Mouse (Mus musculus) CD8-positive naive resting alpha-beta T cell, adult 2 months (primary cell): Measurements from ENCODE around the gene Cog2.
A peak's percentile ranks its signal among the peaks of the same experiment; 100 is the strongest.

Source experiments
- DNase-seq, 2 experiments: peaks; one replicate each; pipeline ENCODE4 v3.0.0; 2022; ENCODE audit warnings: low read depth in 2 of 2, low spot score in 2 of 2

Cog2 gene

GRCm38 (mm10) chr8:124569100-124569499, 48.5 kb downstream of the Cog2 start:
- no peak for DNase-seq

- DNase-seq: no peak
Measured at GRCm38 (mm10) chr8:124569593-124569992, 49.0 kb downstream of the Cog2 start, which contains the start of gene Agt. Agt (minus strand) TSS chr8:124569706.

GRCm38 (mm10) chr8:124571732-124572429, 51.3 kb downstream of the Cog2 start:
- no peak for DNase-seq

- no peak for DNase-seq
Measured at GRCm38 (mm10) chr8:124572430-124572775, 51.8 kb downstream of the Cog2 start.

- DNase-seq: peak; percentile 78 to 83
Measured at GRCm38 (mm10) chr8:124573552-124574340, 53.2 kb downstream of the Cog2 start.

- DNase-seq: no peak
Measured at GRCm38 (mm10) chr8:124575811-124576210, 55.2 kb downstream of the Cog2 start, which contains the start of gene Capn9. Capn9 (plus strand) TSS chr8:124576111.

- no peak for DNase-seq
Measured at GRCm38 (mm10) chr8:124576751-124577150, 56.2 kb downstream of the Cog2 start.

GRCm38 (mm10) chr8:124585718-124586425, 65.3 kb downstream of the Cog2 start:
- DNase-seq: no peak

GRCm38 (mm10) chr8:124586556-124586955, 66.0 kb downstream of the Cog2 start:
- DNase-seq: no peak

GRCm38 (mm10) chr8:124589393-124589792, 68.8 kb downstream of the Cog2 start:
- no peak for DNase-seq
